Mouse (Mus musculus) forebrain, embryonic 15.5 days (tissue): ENCODE measurements around the gene Rnf186. TPM values are rescaled to one million over a fixed set of nuclear protein-coding genes. Genes with fewer than 3 reads are reported as not detected.
A peak's percentile ranks its signal among the peaks of the same experiment; 100 is the strongest.

Experiments
- ATAC-seq: fragments of 200-750 bp; cut with Nextera tagmentation; replicated peaks from 2 replicates; pipeline ENCODE4 v1.8.0; 2017; ENCODE audit warnings: mild to moderate bottlenecking, moderate TSS enrichment, moderate library complexity
- H3K27ac ChIP-seq: fragments of 300-500 bp; sonication (generic); replicated peaks from 2 replicates; pipeline ENCODE4 v1.5.1; 2015; ENCODE audit warnings: mild to moderate bottlenecking, inconsistent platforms
- H3K27me3 ChIP-seq: fragments of 300-500 bp; sonication (generic); 2 replicates; pipeline ENCODE4 v1.6.1; 2015; ENCODE audit warnings: inconsistent platforms
- H3K36me3 ChIP-seq: fragments of 300-500 bp; sonication (generic); 2 replicates; pipeline ENCODE4 v1.6.1; 2015; ENCODE audit warnings: mild to moderate bottlenecking, inconsistent platforms
- H3K4me1 ChIP-seq: fragments of 300-500 bp; sonication (generic); 2 replicates; pipeline ENCODE4 v1.6.1; 2015; ENCODE audit warnings: inconsistent platforms
- H3K4me2 ChIP-seq: fragments of 300-500 bp; sonication (generic); replicated peaks from 2 replicates; pipeline ENCODE4 v1.6.1; 2015; ENCODE audit warnings: mild to moderate bottlenecking, inconsistent platforms
- H3K4me3 ChIP-seq: fragments of 300-500 bp; sonication (generic); 2 replicates; pipeline ENCODE4 v1.5.1; 2015; ENCODE audit warnings: mild to moderate bottlenecking, inconsistent platforms
- H3K9ac ChIP-seq: fragments of 300-500 bp; sonication (generic); replicated peaks from 2 replicates; pipeline ENCODE4 v1.6.1; 2015; ENCODE audit warnings: mild to moderate bottlenecking, inconsistent platforms
- H3K9me3 ChIP-seq: fragments of 300-500 bp; sonication (generic); 2 replicates; pipeline ENCODE4 v1.6.1; 2016; ENCODE audit warnings: inconsistent platforms
- WGBS: fragments of 180-500 bp; shearing (Covaris S2); methylation state at CpG from one replicate; pipeline ENCODE4 v1.1.7; 2015; ENCODE audit warnings: mixed read lengths; 5-methylcytosine and 5-hydroxymethylcytosine counted together
- polyA plus RNA-seq: library from polyadenylated mRNA; unstranded; fragments of >200 nt; fragmentation: Nextera tagmentation; extraction: Ambion mirVana; gene quantifications from 2 replicates; pipeline ENCODE4 v1.2.1, GENCODE M21; 2015

Rnf186 gene
- polyA plus RNA-seq: not detected in 2 replicates

DNA sequence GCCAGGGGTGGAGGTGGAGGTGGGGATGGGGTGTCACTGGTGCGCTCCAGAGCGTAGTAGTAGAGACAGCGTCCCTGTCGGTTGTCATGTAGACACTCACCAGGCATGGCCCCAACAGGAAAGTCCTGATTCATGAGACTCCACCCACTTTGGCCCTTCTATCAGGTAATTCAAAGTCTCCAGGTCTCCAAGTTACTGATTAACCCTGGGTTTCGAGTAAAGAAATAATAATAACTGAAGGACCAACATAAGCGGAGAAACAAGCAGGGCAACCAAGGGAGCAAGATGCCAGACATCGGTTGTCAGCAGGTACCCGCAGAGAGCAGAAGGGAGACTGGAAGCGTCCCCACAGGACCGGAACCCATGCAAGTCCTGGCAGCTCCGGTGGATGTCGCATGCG is at the start of gene Rnf186:
Rnf186 (plus strand) TSS at position 247 of the 400 bp plus-strand sequence.
- H3K4me2 ChIP-seq: no peak within 1 kb of the TSS
- H3K36me3 ChIP-seq: no peaks in the 10 kb centered on the region
- WGBS: 94% methylated on average over 13 of the region's 13 CpGs
- H3K4me3 ChIP-seq: no peak within 1 kb of the TSS
- no peaks in the 10 kb centered on the region for H3K9me3 ChIP-seq
- H3K27me3 ChIP-seq: no peaks in the 10 kb centered on the region
- no peak for ATAC-seq
- no peak within 1 kb of the TSS for H3K27ac ChIP-seq
- no peaks in the 10 kb centered on the region for H3K4me1 ChIP-seq
- no peak within 1 kb of the TSS for H3K9ac ChIP-seq

DNA sequence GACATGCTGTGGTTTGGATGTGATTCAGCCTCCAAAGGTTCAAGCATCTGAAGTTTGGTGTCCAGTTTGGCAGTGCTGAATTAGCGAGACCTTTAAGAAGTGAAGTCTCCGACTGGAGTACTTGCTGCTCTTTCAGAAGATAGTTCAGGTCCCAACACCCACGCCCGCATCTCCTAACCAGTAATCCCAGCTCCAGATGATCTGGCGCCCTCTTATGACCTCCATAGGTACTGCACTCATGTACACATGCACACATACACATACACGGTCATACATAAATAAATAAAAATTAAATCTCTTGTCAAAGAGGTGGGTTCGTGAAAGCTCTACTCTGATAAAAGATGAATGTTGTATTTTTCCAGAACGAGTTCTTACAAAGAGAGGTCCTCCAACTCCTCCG is 49.6 kb upstream of the Rnf186 start:
- ATAC-seq: no peak
- no peaks in the 10 kb centered on the region for H3K9me3 ChIP-seq
- no peaks in the 10 kb centered on the region for H3K36me3 ChIP-seq
- peaks cover 14% of the 10 kb centered on the region for H3K4me1 ChIP-seq
- H3K27ac ChIP-seq: no peak overlapping the region
- WGBS: 85% methylated on average over 9 of the region's 9 CpGs
- H3K4me2 ChIP-seq: no peak overlapping the region
- no peak overlapping the region for H3K4me3 ChIP-seq
- no peaks in the 10 kb centered on the region for H3K27me3 ChIP-seq
- no peak overlapping the region for H3K9ac ChIP-seq

DNA sequence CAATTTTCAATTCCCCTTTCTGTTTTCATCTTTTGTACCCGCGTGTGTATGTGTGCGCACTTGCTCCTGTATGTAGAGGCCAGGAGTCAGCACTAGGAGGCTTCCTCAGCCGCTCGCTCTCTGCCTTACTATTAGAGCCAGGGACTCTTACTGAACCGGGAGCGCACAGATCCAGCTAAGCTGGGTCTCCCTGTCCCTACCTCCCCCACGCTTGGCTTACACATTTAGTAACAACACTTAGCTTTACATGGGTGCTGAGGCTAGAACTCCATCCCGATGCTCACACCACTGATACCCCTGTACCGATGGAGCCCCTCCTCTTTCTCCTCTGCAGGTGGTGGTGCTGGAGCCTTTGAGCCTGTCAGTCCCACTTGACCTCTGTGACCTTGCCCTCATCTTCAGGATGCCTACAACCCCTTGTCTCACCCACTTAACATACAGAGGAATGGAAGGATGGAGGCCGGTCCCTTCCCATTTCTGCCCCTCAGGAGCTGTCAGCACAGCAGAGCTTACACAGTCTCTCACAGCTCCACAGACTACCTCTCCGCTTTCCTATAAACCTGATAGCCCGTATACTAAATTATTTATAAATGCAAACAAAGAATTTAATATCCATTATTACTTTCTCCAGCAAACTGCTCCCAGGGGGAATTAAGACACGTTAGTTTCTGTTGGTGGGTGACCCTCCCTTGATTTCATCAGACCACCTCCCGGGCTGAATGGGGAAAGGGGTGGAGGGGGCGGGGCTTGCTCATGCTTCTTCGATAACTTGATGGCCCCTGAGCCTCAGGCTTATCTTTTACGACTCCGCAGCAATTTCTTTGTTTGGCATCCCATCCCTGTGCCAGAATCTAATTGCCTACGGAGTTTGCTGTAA is 45.4 kb upstream of the Rnf186 start:
- no peak overlapping the region for H3K27ac ChIP-seq
- peak overlapping the region; percentile 34 for H3K4me3 ChIP-seq
- H3K27me3 ChIP-seq: no peaks in the 10 kb centered on the region
- H3K9ac ChIP-seq: 0 out of 2 replicates have a peak overlapping the region, but pooled peaks have one; percentile 9
- 0 out of 2 replicates have a peak, but pooled peaks have one; percentile 32 for ATAC-seq
- H3K4me1 ChIP-seq: peaks cover 4% of the 10 kb centered on the region
- H3K36me3 ChIP-seq: no peaks in the 10 kb centered on the region
- WGBS: 33% methylated on average over 20 of the region's 20 CpGs
- H3K4me2 ChIP-seq: peak overlapping the region; percentile 48
- no peaks in the 10 kb centered on the region for H3K9me3 ChIP-seq

DNA sequence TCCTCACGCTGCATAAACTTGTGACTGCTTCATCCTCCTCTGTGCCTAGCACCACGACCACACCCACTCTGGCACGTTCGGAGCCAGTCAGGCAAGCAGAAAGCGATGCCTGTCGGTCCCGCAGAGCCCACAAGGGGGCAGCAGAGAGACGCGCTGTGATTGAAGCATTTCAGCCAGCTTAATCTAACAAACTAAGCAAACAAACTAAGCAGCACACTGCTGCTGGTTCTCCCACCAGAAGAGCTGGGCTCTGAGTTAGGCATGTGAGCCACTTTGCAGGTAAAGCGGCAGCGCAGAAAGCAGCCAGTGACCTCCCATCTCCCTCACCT is 44.8 kb upstream of the Rnf186 start:
- Histone ChIP-seq H3K9me3 (no peaks in the 10 kb centered on the region), H3K4me3 (peak overlapping the region; percentile 34), H3K4me1 (peaks cover 4% of the 10 kb centered on the region), H3K4me2 (peak overlapping the region; percentile 48), H3K27me3 (no peaks in the 10 kb centered on the region), H3K9ac (0 out of 2 replicates have a peak overlapping the region, but pooled peaks have one; percentile 9), H3K27ac (no peak overlapping the region), H3K36me3 (no peaks in the 10 kb centered on the region)
- under 1% methylated on average over 11 of the region's 11 CpGs for WGBS
- peak; percentile 82 for ATAC-seq

DNA sequence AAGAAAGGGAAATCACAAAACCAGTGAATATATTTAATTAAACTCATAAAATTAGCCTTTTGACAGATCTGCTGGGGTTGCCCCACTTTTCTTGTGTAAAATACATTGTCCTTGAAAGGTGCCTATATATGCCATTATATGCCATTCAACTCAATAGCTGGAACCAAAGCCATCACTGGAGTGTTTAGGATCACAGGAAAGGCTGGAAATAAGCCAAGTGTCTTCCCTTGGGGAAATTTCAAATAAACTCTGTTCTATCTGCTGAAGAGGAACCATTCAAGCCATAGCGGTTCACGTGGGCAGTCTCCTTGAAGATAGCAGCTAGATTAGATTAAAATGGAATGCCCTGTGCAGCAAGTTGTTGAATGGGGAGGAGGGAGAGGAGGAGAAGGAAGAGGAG is 41.4 kb upstream of the Rnf186 start:
- Histone ChIP-seq H3K27ac (no peak overlapping the region), H3K27me3 (no peaks in the 10 kb centered on the region), H3K9me3 (no peaks in the 10 kb centered on the region), H3K36me3 (no peaks in the 10 kb centered on the region), H3K4me2 (no peak overlapping the region), H3K4me1 (peaks cover 4% of the 10 kb centered on the region), H3K4me3 (no peak overlapping the region), H3K9ac (no peak overlapping the region)
- ATAC-seq: no peak
- 76% methylated on average over 2 of the region's 2 CpGs for WGBS

DNA sequence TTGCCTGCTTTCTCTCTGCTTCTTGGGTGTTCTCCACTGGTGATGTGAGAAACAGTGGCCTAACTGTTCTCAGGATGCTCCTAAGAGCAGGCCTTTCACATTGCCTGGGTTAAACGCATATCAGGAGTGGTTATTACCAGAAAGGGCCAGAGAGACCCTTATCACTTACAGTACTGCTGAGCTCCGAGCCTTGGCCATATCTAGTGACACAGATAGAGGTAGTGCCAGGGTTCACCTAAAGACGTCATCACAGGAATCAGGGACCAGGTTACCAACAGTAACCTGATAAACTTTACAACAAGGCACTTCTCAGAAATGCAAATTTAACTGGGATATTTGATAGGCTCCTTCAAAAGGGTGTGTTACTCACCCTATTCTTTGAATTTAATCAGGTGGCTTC is 33.0 kb upstream of the Rnf186 start:
- Histone ChIP-seq H3K9ac (no peak overlapping the region), H3K4me2 (no peak overlapping the region), H3K4me3 (no peak overlapping the region), H3K36me3 (no peaks in the 10 kb centered on the region), H3K27ac (no peak overlapping the region), H3K4me1 (no peaks in the 10 kb centered on the region), H3K9me3 (no peaks in the 10 kb centered on the region), H3K27me3 (no peaks in the 10 kb centered on the region)
- 77% methylated on average over 3 of the region's 3 CpGs for WGBS
- ATAC-seq: no peak

DNA sequence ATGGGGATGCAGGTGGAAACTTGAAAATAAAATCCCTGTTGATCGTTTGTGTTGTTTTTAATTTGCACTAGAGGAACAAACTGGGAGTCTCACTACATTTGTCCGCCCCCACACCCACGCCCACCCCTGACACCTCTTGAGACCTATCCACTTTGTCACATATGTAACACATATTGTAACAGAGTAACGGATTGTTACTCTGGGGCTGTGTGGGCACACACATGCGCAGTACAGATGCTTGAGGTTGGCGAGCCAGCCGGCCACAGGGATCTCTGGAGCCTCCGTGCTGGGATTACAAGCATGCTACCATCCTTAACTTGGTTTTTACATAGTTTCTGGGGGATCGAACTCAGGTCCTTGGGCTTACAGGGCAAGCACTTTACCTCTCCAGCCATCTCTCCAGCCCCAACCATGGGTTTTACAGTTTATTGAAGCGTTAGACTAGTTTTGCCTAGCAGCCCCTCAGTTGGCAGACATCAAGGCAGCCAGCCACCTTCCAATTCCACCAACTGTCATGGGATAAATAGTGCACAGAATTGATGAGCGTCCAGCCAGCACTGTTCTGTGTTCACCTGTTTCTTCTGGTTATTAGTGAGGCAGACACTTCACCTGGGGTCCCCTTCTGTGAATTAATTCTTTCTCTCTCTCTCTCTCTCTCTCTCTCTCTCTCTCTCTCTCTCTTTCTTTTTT is 32.3 kb upstream of the Rnf186 start:
- H3K27ac ChIP-seq: no peak overlapping the region
- H3K9ac ChIP-seq: no peak overlapping the region
- 84% methylated on average over 11 of the region's 11 CpGs for WGBS
- no peaks in the 10 kb centered on the region for H3K36me3 ChIP-seq
- no peaks in the 10 kb centered on the region for H3K27me3 ChIP-seq
- no peak overlapping the region for H3K4me3 ChIP-seq
- H3K9me3 ChIP-seq: no peaks in the 10 kb centered on the region
- ATAC-seq: no peak
- H3K4me1 ChIP-seq: no peaks in the 10 kb centered on the region
- H3K4me2 ChIP-seq: no peak overlapping the region

DNA sequence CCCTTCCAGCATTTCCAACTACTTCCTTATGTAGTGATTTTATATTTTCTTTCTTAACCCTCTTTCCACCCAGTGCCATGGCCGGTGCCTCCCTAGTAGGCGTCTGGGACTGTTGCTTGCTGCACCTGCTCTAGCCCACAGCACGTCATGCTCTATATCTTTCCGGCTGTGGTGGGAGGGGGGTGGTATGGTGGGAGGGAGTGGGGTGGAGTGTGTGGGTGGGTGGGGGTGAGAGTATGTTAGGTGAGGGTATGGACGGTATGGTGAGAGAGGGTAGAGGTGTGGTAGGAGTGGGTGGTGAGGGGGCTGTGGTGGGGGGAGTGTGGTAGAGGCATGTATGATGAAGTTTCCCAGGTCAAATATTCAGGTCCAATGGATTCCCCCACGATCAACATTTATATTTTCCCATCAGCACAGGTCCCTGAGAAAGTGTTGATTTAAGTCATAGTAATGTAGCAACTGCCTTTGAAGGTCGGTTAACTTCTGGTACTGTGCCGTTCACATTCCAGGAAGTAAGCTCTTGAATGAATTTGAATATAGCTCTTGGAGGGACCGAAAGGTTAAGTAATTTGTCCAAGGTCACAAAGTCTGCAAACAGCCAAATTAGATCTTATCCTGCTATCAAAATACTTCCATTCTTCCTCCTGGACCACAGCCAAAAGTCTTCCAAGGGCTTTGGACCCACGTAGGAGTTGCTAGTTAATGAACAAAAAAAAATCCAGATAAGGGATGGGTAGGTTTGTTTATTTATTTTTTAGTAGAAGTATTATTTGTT is 28.2 kb upstream of the Rnf186 start:
- Histone ChIP-seq H3K9ac (no peak overlapping the region), H3K9me3 (no peaks in the 10 kb centered on the region), H3K27me3 (no peaks in the 10 kb centered on the region), H3K4me2 (no peak overlapping the region), H3K27ac (no peak overlapping the region), H3K36me3 (no peaks in the 10 kb centered on the region), H3K4me1 (0 out of 2 replicates have a peak, but pooled peaks cover 6% of the 10 kb centered on the region), H3K4me3 (no peak overlapping the region)
- ATAC-seq: no peak
- WGBS: 78% methylated on average over 10 of the region's 10 CpGs

DNA sequence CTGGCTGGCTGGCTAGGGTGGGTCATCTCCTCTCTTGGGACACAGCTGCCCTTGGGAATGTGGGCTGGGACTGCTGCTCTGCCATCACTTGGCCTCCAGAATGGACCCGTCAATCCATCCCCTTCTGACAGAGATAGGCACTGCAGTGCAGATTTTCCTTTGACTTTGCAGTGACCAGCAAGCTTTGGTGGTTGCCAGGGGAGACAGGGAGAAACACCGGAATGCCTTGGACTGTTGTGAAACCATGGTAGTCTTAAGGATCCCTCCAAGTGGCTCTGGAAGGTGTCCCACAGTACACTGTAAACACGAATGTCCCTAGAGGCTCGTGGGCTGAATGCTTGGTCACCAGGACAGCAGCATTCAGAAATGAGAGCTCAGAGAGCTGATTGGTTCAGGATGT is 27.4 kb upstream of the Rnf186 start:
- no peak for ATAC-seq
- no peaks in the 10 kb centered on the region for H3K27me3 ChIP-seq
- H3K4me3 ChIP-seq: no peak overlapping the region
- H3K9me3 ChIP-seq: no peaks in the 10 kb centered on the region
- H3K9ac ChIP-seq: no peak overlapping the region
- H3K4me1 ChIP-seq: 0 out of 2 replicates have a peak, but pooled peaks cover 6% of the 10 kb centered on the region
- no peak overlapping the region for H3K4me2 ChIP-seq
- H3K36me3 ChIP-seq: no peaks in the 10 kb centered on the region
- no peak overlapping the region for H3K27ac ChIP-seq
- WGBS: 75% methylated on average over 4 of the region's 4 CpGs

DNA sequence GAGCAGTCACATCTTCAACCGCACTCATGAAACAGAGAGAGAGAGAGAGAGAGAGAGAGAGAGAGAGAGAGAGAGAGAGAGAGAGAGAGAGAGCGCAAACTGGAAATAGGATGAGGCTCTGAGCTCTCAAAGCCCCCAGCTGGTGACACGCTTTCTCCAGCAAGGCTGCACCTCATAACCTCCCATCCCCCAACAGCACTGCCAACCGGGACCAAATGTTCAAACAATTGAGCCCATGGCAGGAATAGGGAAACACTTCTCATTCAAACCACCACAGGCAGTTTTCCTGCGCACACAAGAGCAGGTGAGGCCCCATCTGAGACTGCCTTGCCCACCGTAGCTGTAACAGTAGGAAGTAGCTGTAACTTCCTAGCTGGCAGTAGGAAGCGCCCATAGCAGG is 25.5 kb upstream of the Rnf186 start:
- no peak overlapping the region for H3K4me2 ChIP-seq
- ATAC-seq: no peak
- no peaks in the 10 kb centered on the region for H3K27me3 ChIP-seq
- no peak overlapping the region for H3K4me3 ChIP-seq
- H3K9me3 ChIP-seq: no peaks in the 10 kb centered on the region
- 44% methylated on average over 7 of the region's 7 CpGs for WGBS
- no peak overlapping the region for H3K27ac ChIP-seq
- H3K4me1 ChIP-seq: 0 out of 2 replicates have a peak, but pooled peaks cover 6% of the 10 kb centered on the region
- no peak overlapping the region for H3K9ac ChIP-seq
- H3K36me3 ChIP-seq: no peaks in the 10 kb centered on the region

DNA sequence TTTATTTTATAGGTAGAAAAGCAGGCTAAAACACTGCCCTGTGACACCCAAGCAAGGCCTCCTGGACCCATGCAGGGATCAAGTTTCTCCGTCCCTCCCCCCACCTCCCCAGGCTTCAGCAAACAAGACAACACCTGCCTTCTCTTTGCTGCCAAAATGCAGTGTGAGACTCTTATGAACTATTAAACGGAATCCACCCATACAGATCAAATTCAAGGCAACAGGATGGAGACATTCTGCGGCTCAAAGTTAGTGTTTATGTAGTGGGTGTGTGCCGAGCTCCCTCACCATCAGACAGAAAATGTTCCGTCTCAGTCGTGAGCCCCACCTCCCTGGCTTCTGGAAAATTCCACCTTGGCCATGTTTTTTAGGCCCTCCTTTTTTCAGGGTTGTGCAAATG is 24.9 kb upstream of the Rnf186 start:
- Histone ChIP-seq H3K9ac (no peak overlapping the region), H3K27me3 (no peaks in the 10 kb centered on the region), H3K4me2 (no peak overlapping the region), H3K4me3 (no peak overlapping the region), H3K9me3 (no peaks in the 10 kb centered on the region), H3K36me3 (no peaks in the 10 kb centered on the region), H3K4me1 (0 out of 2 replicates have a peak, but pooled peaks cover 6% of the 10 kb centered on the region), H3K27ac (no peak overlapping the region)
- 63% methylated on average over 6 of the region's 6 CpGs for WGBS
- no peak for ATAC-seq

DNA sequence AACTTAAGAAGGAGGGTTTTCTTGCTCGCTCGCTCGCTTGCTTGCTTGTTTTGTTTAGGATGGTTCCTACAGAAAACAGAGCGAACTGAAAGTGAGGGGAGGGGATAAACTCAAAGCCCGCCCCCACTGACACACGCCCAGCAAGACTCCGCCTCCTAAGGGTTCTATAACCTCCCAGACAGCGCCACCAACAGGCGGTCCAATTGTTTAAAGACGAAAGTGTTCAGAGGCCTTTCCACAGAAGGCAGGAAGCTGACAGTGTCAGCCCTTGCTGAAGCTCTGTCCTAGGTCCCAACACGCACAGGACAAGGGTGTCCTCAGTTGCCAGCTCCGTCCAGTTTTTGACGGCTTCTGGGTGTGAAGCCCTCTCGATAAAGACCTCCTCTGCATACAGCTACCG is 23.2 kb upstream of the Rnf186 start:
- Histone ChIP-seq H3K27ac (no peak overlapping the region), H3K4me3 (no peak overlapping the region), H3K36me3 (no peaks in the 10 kb centered on the region), H3K9me3 (no peaks in the 10 kb centered on the region), H3K4me2 (no peak overlapping the region), H3K4me1 (0 out of 2 replicates have a peak, but pooled peaks cover 6% of the 10 kb centered on the region), H3K9ac (no peak overlapping the region), H3K27me3 (no peaks in the 10 kb centered on the region)
- no peak for ATAC-seq
- WGBS: 28% methylated on average over 15 of the region's 15 CpGs
